Mouse (Mus musculus): Measurements from ENCODE around the gene Gm16867.
"Not testable (repeated sequence)": the region's sequence is repeated elsewhere in the genome, so short reads cannot be mapped to it uniquely, and the experiment has no call there.

Gm16867 gene

DNA sequence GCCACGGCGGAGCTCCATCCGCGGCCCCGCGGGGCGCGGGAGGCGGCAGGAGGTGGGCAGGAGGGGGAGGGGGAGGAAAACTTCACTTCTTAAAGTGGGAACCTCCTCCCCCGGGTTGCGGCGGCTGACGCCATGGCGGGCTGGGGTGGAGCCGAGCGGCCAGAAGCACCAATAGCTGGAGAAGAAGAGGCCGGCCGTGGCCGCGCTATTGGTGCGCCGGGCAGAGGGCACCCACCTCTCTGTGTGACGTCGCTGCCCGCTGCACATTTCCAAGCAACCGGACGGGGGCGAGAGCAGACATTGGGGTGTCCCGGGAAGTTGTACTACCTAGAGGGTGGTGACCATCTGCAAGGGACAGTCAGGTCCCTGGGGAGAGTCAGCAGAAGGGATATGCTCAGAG, at the start of gene Gm16867:
Gm16867 (minus strand) TSS at position 189 of the 400 bp plus-strand sequence.
- DNase-seq: not testable (repeated sequence)

DNA sequence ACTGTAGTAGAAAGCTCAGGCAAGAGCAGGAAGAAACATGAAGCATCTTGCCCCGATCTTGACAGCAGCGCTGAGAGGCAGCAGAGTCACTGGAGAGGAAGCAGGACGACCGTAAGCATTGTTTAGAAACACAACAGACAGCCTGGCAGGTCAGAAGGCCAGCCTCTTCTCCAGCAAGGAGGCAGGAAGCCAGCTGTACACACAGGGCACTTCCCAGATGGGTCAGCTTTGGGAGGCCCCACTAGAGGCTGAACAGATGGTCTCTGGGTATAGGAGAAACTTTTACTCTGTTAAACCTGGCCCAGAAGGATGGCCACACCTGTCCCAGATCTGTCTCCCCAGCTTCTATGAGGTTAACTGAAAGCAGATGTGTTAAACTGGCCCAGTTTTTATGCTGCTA, 44.1 kb upstream of the Gm16867 start:
- DNase-seq: not testable (repeated sequence)

GRCm38 (mm10) chr14:69545052-69545451, 41.9 kb upstream of the Gm16867 start:
- not testable (repeated sequence) for DNase-seq

- DNase-seq: not testable (repeated sequence)
Measured at GRCm38 (mm10) chr14:69544033-69544432, 40.9 kb upstream of the Gm16867 start.

- DNase-seq: not testable (repeated sequence)
Measured at GRCm38 (mm10) chr14:69542695-69543094, 39.5 kb upstream of the Gm16867 start.

GRCm38 (mm10) chr14:69540113-69540512, 37.0 kb upstream of the Gm16867 start:
- not testable (repeated sequence) for DNase-seq

DNA sequence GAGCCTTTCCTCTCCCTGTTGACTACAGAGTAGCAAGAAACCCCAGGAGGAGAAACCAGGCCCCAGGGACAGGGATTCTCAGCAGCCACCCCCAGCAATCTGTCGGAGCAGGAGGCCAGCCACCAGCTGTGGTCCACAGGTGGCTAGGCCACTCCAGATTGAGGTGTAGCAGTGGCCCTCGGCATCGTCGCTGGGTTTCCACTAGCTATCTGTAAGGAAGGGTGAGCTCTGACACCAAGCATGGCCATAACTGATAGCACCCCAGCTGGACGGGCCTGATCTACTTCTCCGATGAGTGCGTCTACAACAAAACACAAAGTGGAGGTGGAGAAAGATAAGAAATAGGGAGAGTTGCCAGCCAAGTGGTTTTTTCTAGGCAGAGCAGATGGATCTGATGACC, 33.4 kb upstream of the Gm16867 start:
- not testable (repeated sequence) for DNase-seq

GRCm38 (mm10) chr14:69526202-69526601, 23.0 kb upstream of the Gm16867 start:
- not testable (repeated sequence) for DNase-seq

DNA sequence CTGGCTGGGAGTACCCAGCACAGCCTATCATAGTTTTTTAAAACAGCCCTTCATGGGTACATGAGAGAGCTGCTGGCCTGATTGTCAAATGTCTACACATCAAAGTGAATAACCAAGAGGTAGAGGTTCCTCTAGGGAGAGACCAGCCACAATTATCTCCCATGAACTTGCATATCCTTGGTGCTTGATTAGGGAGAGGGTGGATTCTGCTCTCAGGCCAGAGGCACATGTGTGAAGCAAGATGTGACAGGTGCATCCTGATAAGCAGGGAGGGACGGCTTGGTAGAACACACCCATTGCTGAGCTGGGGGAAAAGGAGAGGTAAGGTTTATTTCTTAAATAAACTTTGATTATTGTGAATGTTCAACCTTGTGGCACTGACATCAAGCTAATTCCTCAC, 19.8 kb upstream of the Gm16867 start:
- DNase-seq: not testable (repeated sequence)

- not testable (repeated sequence) for DNase-seq
Measured at GRCm38 (mm10) chr14:69520810-69521209, 17.6 kb upstream of the Gm16867 start.

- not testable (repeated sequence) for DNase-seq
Measured at GRCm38 (mm10) chr14:69512449-69512848, 9.3 kb upstream of the Gm16867 start, which contains the start of gene Gm27179. Gene Gm27179, minus strand, starts transcription at chr14:69512549.

DNA sequence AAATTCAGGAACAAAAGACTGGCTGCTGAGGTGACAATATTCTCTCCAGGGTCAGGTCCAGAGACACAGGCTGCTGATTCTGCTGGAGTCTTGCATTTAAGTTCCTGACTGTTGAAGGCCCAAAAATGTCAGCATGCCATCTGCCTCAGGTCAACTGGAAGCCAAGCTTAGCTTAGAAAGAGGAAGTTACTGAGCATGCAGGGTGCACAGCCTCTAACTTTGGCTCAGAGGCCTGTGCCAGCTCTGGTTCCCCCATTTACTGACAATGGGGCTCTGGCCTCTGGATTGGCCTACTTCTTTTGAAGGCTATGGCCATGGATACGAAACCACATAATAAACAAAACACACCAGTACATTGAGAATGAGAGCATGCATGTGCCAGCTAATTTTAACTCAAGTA, 3.8 kb upstream of the Gm16867 start:
- not testable (repeated sequence) for DNase-seq

GRCm38 (mm10) chr14:69502440-69503150, 567 bp downstream of the Gm16867 start:
- not testable (repeated sequence) for DNase-seq

- DNase-seq: not testable (repeated sequence)
Measured at GRCm38 (mm10) chr14:69496259-69496658, 6.9 kb downstream of the Gm16867 start.

DNA sequence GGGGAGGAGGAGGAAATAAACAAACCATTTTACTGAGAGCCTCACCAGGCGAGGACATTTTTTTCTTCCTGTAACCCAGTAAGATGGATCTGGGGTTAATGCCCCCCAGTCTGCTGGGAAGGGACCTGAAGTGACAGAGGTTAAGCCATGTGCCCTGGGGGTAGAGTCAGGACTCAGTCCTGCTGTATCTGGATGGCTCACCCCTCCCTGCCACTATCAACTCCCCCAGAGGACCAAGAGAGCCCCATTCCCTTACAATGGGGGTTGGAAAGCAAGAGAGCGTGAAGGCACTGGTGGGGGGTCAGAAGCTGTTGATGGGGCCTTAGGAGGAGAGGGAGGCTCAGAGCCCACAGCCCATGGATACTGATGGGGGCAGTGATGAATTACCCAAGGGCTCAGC, 8.2 kb downstream of the Gm16867 start:
- not testable (repeated sequence) for DNase-seq

DNA sequence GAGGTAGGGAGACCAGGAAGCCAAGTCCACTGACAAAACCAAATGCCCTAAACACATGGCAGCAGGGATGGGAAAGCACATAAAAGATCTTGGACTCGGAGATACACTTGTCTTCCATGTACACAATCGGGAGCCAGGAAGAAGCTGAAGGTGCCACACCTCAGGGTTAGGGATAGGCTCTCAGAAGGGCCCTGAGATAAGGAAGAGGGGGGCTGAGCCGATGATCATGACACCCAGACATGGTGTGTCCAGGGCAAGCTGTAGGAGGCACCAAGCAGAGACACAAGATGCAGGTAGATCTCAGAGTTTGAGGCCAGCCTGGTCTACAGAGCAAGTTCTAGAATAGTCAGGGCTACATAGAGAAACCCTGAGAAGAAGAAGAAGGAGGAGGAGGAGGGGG, 8.6 kb downstream of the Gm16867 start:
- not testable (repeated sequence) for DNase-seq

- DNase-seq: not testable (repeated sequence)
Measured at GRCm38 (mm10) chr14:69488001-69488400, 15.2 kb downstream of the Gm16867 start.

DNA sequence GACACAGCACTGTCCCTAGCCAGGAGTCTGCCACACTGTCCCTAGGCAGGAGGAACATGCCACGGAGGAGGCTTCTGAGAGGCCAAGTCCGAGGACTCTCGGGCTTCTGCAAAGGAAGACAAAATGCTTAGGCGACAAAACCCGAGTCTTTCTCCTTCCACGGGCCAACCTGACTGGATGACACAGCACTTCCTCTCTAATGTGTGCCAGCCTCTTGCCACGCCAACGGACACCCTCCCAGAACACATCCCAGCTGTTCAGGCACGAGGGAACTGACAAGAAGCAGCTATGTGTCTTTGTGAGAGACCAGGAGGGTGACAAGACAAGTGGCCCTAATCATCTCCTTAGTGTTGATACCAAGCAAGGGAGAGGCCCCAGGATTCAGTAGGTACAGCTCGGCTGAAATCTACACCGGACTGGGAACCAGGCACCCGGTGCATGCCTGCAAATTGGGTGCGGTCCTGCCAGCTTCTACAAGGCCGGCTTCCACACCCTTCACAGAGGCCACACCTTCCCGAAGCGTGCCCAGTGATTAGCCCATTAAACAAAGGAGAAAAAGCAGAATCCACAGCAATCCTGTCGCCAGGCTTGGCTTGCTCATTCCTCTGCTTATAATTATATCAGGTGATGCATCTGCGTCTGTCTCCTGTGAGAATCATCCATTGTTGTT, 17.6 kb downstream of the Gm16867 start:
- DNase-seq: not testable (repeated sequence)

DNA sequence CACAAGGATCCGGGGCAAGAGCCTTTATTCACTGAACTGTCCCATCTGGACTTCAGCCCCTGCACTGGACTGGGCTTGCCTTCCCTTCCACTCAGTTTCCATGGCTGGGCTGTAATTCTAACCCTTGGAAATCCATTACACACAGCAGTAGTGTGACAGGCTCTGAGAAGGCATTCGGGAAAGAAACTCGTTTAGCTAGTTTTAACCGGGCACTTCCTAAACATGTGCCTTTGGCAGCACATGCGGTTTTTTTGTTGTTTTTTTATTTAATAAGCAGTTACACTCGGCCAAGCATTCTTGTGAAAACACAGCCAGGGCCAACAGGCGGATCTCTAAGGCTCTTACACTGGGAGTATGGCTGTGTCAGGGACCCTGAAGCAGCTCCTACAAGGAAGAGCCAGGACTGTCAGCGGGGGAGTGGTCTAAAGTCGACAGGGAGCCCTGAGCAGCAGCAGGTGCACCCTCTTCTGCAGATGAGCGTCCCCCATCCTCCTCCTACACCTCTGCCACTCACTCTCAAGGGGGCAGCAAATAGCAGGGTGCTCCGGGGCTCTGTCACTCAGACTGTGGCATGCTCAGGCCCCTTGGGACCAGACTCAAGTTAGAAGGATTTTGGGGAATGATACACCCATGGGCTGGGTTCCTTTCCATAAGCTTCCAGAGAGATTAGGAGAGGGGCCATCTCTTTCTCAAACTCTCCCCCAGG, 29.1 kb downstream of the Gm16867 start:
- not testable (repeated sequence) for DNase-seq

- DNase-seq: not testable (repeated sequence)
Measured at GRCm38 (mm10) chr14:69473322-69473721, 29.8 kb downstream of the Gm16867 start.

- DNase-seq: not testable (repeated sequence)
Measured at GRCm38 (mm10) chr14:69470122-69470708, 32.9 kb downstream of the Gm16867 start.

DNA sequence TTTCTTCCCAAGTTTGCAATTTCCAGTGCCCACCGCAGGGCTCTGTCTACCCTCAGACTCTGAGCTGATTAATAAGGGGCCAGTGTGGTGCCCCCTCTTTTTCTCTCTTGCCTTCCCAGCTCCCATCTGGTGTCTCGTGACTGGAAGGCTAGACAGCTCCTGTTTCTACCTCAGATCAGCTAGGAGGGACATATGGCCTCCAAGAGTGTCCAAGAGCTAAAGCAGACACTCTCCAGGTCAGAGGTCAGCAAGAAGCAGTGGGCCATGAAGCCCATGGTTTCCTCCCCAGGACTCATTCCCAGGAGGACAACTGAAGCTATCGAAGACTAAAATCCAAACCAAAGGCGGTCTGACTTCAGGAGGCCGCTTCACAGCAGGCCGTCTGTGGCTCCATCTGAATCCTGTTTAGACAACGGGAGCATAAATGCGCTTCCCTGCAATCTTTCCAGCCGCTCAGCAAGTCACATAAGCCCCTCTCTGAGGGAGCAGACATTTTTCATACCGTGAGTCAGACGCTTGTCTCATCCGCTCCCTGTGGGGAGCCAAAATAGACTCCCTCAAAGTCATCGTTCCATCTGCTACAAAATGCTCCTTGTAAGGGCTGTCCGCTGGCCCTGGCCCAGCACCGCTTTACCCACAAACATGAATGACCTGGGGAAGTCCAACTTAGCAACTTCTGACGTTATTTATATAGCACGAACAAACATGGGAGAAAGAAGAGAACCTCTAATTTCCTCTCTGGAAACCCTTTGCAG, 35.4 kb downstream of the Gm16867 start:
- DNase-seq: not testable (repeated sequence)

All from right cerebral cortex, postnatal 4 days (tissue).